Mouse (Mus musculus): ENCODE data around the gene Gdpd5. TPM values are rescaled to one million over a fixed set of nuclear protein-coding genes. Genes with fewer than 3 reads are reported as not detected.

Gdpd5 gene
- polyA plus RNA-seq, 1 experiment from 2014 or later = 23.5 TPM

GRCm38 (mm10) chr7:99380491-99381213 lies 562 bp upstream of the Gdpd5 start:
- no peaks in the 10 kb centered on the region for H3K36me3 ChIP-seq
- peak overlapping the region; percentile 97 for H3K27ac ChIP-seq (replicated peaks)
- peak overlapping the region; percentile 78 for H3K4me3 ChIP-seq
- H3K4me1 ChIP-seq = peaks cover 70% of the 10 kb centered on the region
- DNase-seq (ENCODE audit: low spot score) = peak; percentile 77
- WGBS = 1% methylated on average over 24 of the region's 24 CpGs
- peaks cover 31% of the 10 kb centered on the region for H3K27me3 ChIP-seq (ENCODE audit: low read depth, poor library complexity, severe bottlenecking)
- H3K9me3 ChIP-seq (replicated peaks) = no peaks in the 10 kb centered on the region

- Histone ChIP-seq H3K4me3 (peak overlapping the region; percentile 78), H3K27ac (replicated peaks) (peak overlapping the region; percentile 97), H3K4me1 (peaks cover 85% of the 10 kb centered on the region), H3K36me3 (peaks cover 7% of the 10 kb centered on the region), H3K27me3 (ENCODE audit: low read depth, poor library complexity, severe bottlenecking) (peaks cover 31% of the 10 kb centered on the region), H3K9me3 (replicated peaks) (no peaks in the 10 kb centered on the region)
- no peak for DNase-seq (ENCODE audit: low spot score)
- WGBS = 11% methylated on average over 30 of the region's 30 CpGs
Measured at GRCm38 (mm10) chr7:99382088-99383000, 1.1 kb downstream of the Gdpd5 start.

- H3K27ac ChIP-seq (replicated peaks) = peak overlapping the region; percentile 97
- WGBS = 66% methylated on average over 5 of the region's 5 CpGs
- peaks cover 16% of the 10 kb centered on the region for H3K36me3 ChIP-seq
- peaks cover 29% of the 10 kb centered on the region for H3K27me3 ChIP-seq (ENCODE audit: low read depth, poor library complexity, severe bottlenecking)
- peaks cover 93% of the 10 kb centered on the region for H3K4me1 ChIP-seq
- no peak for DNase-seq (ENCODE audit: low spot score)
- H3K4me3 ChIP-seq = peak overlapping the region; percentile 78
- H3K9me3 ChIP-seq (replicated peaks) = no peaks in the 10 kb centered on the region
Measured at GRCm38 (mm10) chr7:99383246-99383645, 2.0 kb downstream of the Gdpd5 start.

- whole genome bisulfite sequencing = 37% methylated on average over 4 of the region's 4 CpGs
- Histone ChIP-seq H3K4me3 (peak overlapping the region; percentile 78), H3K4me1 (peaks cover 93% of the 10 kb centered on the region)
Measured at GRCm38 (mm10) chr7:99384101-99384611, 2.9 kb downstream of the Gdpd5 start.

GRCm38 (mm10) chr7:99386030-99386429 lies 4.8 kb downstream of the Gdpd5 start:
- DNase-seq (ENCODE audit: low spot score) = no peak
- Histone ChIP-seq H3K36me3 (peaks cover 26% of the 10 kb centered on the region), H3K9me3 (replicated peaks) (no peaks in the 10 kb centered on the region), H3K27ac (replicated peaks) (no peak overlapping the region), H3K4me1 (peaks cover 94% of the 10 kb centered on the region), H3K4me3 (no peak overlapping the region), H3K27me3 (ENCODE audit: low read depth, poor library complexity, severe bottlenecking) (peaks cover 27% of the 10 kb centered on the region)
- 73% methylated on average over 5 of the region's 5 CpGs for WGBS

More at GRCm38 (mm10) chr7:99384101-99384611, 2.9 kb downstream of the Gdpd5 start:
- no peak for DNase-seq (ENCODE audit: low spot score)
- Histone ChIP-seq H3K27ac (replicated peaks) (peak overlapping the region; percentile 97), H3K27me3 (ENCODE audit: low read depth, poor library complexity, severe bottlenecking) (peaks cover 27% of the 10 kb centered on the region), H3K36me3 (peaks cover 25% of the 10 kb centered on the region), H3K9me3 (replicated peaks) (no peaks in the 10 kb centered on the region)

GRCm38 (mm10) chr7:99386811-99387210 lies 5.6 kb downstream of the Gdpd5 start:
- H3K27me3 ChIP-seq (ENCODE audit: low read depth, poor library complexity, severe bottlenecking) = peaks cover 27% of the 10 kb centered on the region
- H3K27ac ChIP-seq (replicated peaks) = no peak overlapping the region
- no peak for DNase-seq (ENCODE audit: low spot score)
- no peaks in the 10 kb centered on the region for H3K9me3 ChIP-seq (replicated peaks)
- H3K36me3 ChIP-seq = peaks cover 34% of the 10 kb centered on the region
- H3K4me3 ChIP-seq = no peak overlapping the region
- peaks cover 93% of the 10 kb centered on the region for H3K4me1 ChIP-seq
- 87% methylated on average over 4 of the region's 4 CpGs for WGBS

GRCm38 (mm10) chr7:99387356-99387755 lies 6.1 kb downstream of the Gdpd5 start:
- H3K27ac ChIP-seq (replicated peaks) = no peak overlapping the region
- H3K4me1 ChIP-seq = peaks cover 87% of the 10 kb centered on the region
- WGBS = 88% methylated on average over 5 of the region's 5 CpGs

GRCm38 (mm10) chr7:99390559-99390958 lies 9.3 kb downstream of the Gdpd5 start:
- no peak overlapping the region for H3K4me3 ChIP-seq
- WGBS = 40% methylated on average over 4 of the region's 4 CpGs
- peaks cover 53% of the 10 kb centered on the region for H3K36me3 ChIP-seq
- peak overlapping the region; percentile 80 for H3K27ac ChIP-seq (replicated peaks)
- DNase-seq (ENCODE audit: low spot score) = peak; percentile 36
- H3K9me3 ChIP-seq (replicated peaks) = no peaks in the 10 kb centered on the region
- no peaks in the 10 kb centered on the region for H3K27me3 ChIP-seq (ENCODE audit: low read depth, poor library complexity, severe bottlenecking)
- peaks cover 63% of the 10 kb centered on the region for H3K4me1 ChIP-seq

More at GRCm38 (mm10) chr7:99387356-99387755, 6.1 kb downstream of the Gdpd5 start:
- H3K4me3 ChIP-seq = no peak overlapping the region
- peaks cover 39% of the 10 kb centered on the region for H3K36me3 ChIP-seq
- H3K9me3 ChIP-seq (replicated peaks) = no peaks in the 10 kb centered on the region
- no peak for DNase-seq (ENCODE audit: low spot score)
- peaks cover 22% of the 10 kb centered on the region for H3K27me3 ChIP-seq (ENCODE audit: low read depth, poor library complexity, severe bottlenecking)

GRCm38 (mm10) chr7:99392696-99393095 lies 11.5 kb downstream of the Gdpd5 start:
- Histone ChIP-seq H3K27ac (replicated peaks) (no peak overlapping the region), H3K9me3 (replicated peaks) (no peaks in the 10 kb centered on the region), H3K4me1 (peaks cover 64% of the 10 kb centered on the region), H3K4me3 (no peak overlapping the region), H3K36me3 (peaks cover 42% of the 10 kb centered on the region), H3K27me3 (ENCODE audit: low read depth, poor library complexity, severe bottlenecking) (no peaks in the 10 kb centered on the region)
- WGBS = 65% methylated on average over 2 of the region's 2 CpGs
- no peak for DNase-seq (ENCODE audit: low spot score)

GRCm38 (mm10) chr7:99393711-99394325 lies 12.6 kb downstream of the Gdpd5 start:
- Histone ChIP-seq H3K27me3 (ENCODE audit: low read depth, poor library complexity, severe bottlenecking) (no peaks in the 10 kb centered on the region), H3K9me3 (replicated peaks) (no peaks in the 10 kb centered on the region), H3K36me3 (peaks cover 31% of the 10 kb centered on the region), H3K4me1 (peaks cover 54% of the 10 kb centered on the region), H3K27ac (replicated peaks) (no peak overlapping the region), H3K4me3 (no peak overlapping the region)
- no peak for DNase-seq (ENCODE audit: low spot score)
- WGBS = 89% methylated on average over 13 of the region's 13 CpGs

- DNase-seq (ENCODE audit: low spot score) = no peak
- H3K4me1 ChIP-seq = peaks cover 39% of the 10 kb centered on the region
- no peaks in the 10 kb centered on the region for H3K27me3 ChIP-seq (ENCODE audit: low read depth, poor library complexity, severe bottlenecking)
- H3K9me3 ChIP-seq (replicated peaks) = no peaks in the 10 kb centered on the region
- 0 out of 2 replicates have a peak overlapping the region, but pooled peaks have one; percentile 18 for H3K27ac ChIP-seq (replicated peaks)
- H3K36me3 ChIP-seq = peaks cover 33% of the 10 kb centered on the region
- H3K4me3 ChIP-seq = no peak overlapping the region
- WGBS = 89% methylated on average over 4 of the region's 4 CpGs
Measured at GRCm38 (mm10) chr7:99395385-99395784, 14.2 kb downstream of the Gdpd5 start.

GRCm38 (mm10) chr7:99395908-99396616 lies 14.8 kb downstream of the Gdpd5 start:
- WGBS = 82% methylated on average over 11 of the region's 11 CpGs
- H3K4me3 ChIP-seq = no peak overlapping the region
- DNase-seq (ENCODE audit: low spot score) = no peak
- H3K27ac ChIP-seq (replicated peaks) = peak overlapping the region; percentile 24
- H3K4me1 ChIP-seq = peaks cover 34% of the 10 kb centered on the region
- no peaks in the 10 kb centered on the region for H3K9me3 ChIP-seq (replicated peaks)
- H3K27me3 ChIP-seq (ENCODE audit: low read depth, poor library complexity, severe bottlenecking) = no peaks in the 10 kb centered on the region
- peaks cover 32% of the 10 kb centered on the region for H3K36me3 ChIP-seq
